Comparison of ENCODE assay signal across 7 mouse cellular contexts in genomic region chr1:74000191-74000651, GRCm38 (mm10).
DNase-seq lines count a peak whose midpoint lies in the region; ATAC-seq and TF ChIP-seq lines count a peak whose summit lies in the region.

No protein-coding gene starts in this region.

- WGBS in heart, postnatal 0 days = 9% methylated on average over 5 of the region's 5 CpGs
- 6% methylated on average over 5 of the region's 5 CpGs for WGBS in limb, embryonic 14.5 days
- 42% methylated on average over 5 of the region's 5 CpGs for WGBS in small intestine, adult 2 months

- no peak for TF ChIP-seq EP300 in heart, postnatal 0 days (IDR thresholded peaks at IDR 0.05; ENCODE audit: low read depth)

- no peak for TF ChIP-seq CTCF in brain, embryonic 14.5 days (IDR thresholded peaks at IDR 0.05; ENCODE audit: borderline replicate concordance, extremely low read depth, insufficient read depth, insufficient read length)
- no peak for TF ChIP-seq CTCF in heart, postnatal 0 days (IDR thresholded peaks at IDR 0.05; ENCODE audit: low read depth)
- no peak for TF ChIP-seq CTCF in small intestine, adult 2 months (IDR thresholded peaks at IDR 0.05; ENCODE audit: extremely low read depth, insufficient read length, insufficient replicate concordance, low read depth, low read length)

- peak overlapping the region; percentile 59 for H3K4me2 ChIP-seq in heart, postnatal 0 days (ENCODE audit: low read depth, low read length)
- 0 out of 2 replicates have a peak overlapping the region, but pooled peaks have one; percentile 4 for H3K4me2 ChIP-seq in limb, embryonic 14.5 days (replicated peaks; ENCODE audit: low read depth, low read length, severe bottlenecking)

- peak overlapping the region; percentile 96 for H3K27ac ChIP-seq in heart, postnatal 0 days (ENCODE audit: low read depth)
- H3K27ac ChIP-seq in limb, embryonic 14.5 days (replicated peaks; ENCODE audit: low read depth, low read length) = peak overlapping the region; percentile 72; the same call in 1 of the 2 replicates
- H3K27ac ChIP-seq in small intestine, adult 2 months (ENCODE audit: insufficient read depth, low read depth, low read length) = peak overlapping the region; percentile 71

- peak; percentile 51 for ATAC-seq in heart, postnatal 0 days (ENCODE audit: insufficient read depth, low read depth)
- ATAC-seq in limb, embryonic 14.5 days (ENCODE audit: low FRiP score, low read depth) = no peak

- peak overlapping the region; percentile 36 for H3K4me3 ChIP-seq in heart, postnatal 0 days (ENCODE audit: low read depth, low read length)
- H3K4me3 ChIP-seq in limb, embryonic 14.5 days (replicated peaks; ENCODE audit: low read length) = no peak overlapping the region
- no peak overlapping the region for H3K4me3 ChIP-seq in small intestine, adult 2 months (ENCODE audit: low read depth, low read length)

- peaks cover 76% of the 10 kb centered on the region for H3K4me1 ChIP-seq in heart, postnatal 0 days (ENCODE audit: control insufficient read depth, insufficient read depth)
- H3K4me1 ChIP-seq in limb, embryonic 14.5 days (ENCODE audit: control insufficient read depth, insufficient read depth, low read length) = peaks cover 36% of the 10 kb centered on the region
- peaks cover 12% of the 10 kb centered on the region; the same call in 1 of the 2 replicates for H3K4me1 ChIP-seq in small intestine, adult 2 months (ENCODE audit: control insufficient read depth, insufficient read depth, insufficient read length, low read length)

- H3K9me3 ChIP-seq in heart, postnatal 0 days (replicated peaks; ENCODE audit: control insufficient read depth, low read length) = no peaks in the 10 kb centered on the region
- H3K9me3 ChIP-seq in limb, embryonic 14.5 days (ENCODE audit: control insufficient read depth, low read length) = no peaks in the 10 kb centered on the region

- no peak for TF ChIP-seq POLR2A in brain, embryonic 14.5 days (IDR thresholded peaks at IDR 0.05; ENCODE audit: borderline replicate concordance, extremely low read depth, insufficient read depth, insufficient read length, poor library complexity, severe bottlenecking)
- no peak for TF ChIP-seq POLR2A in limb, embryonic 14.5 days (IDR thresholded peaks at IDR 0.05; ENCODE audit: borderline replicate concordance, extremely low read depth, insufficient read depth, insufficient read length)
- TF ChIP-seq POLR2A in small intestine, adult 2 months (IDR thresholded peaks at IDR 0.05; ENCODE audit: low read depth, low read length) = no peak

- no peaks in the 10 kb centered on the region for H3K27me3 ChIP-seq in heart, postnatal 0 days (ENCODE audit: control insufficient read depth, insufficient read depth, low read length)
- H3K27me3 ChIP-seq in limb, embryonic 14.5 days (ENCODE audit: control insufficient read depth, insufficient read depth, low read length) = no peaks in the 10 kb centered on the region
- no peaks in the 10 kb centered on the region for H3K27me3 ChIP-seq in small intestine, adult 2 months (ENCODE audit: control insufficient read depth, insufficient read depth, low read length)

- DNase-seq in NIH3T3 (ENCODE audit: low read depth) = peak; percentile 38
- DNase-seq in brain, embryonic 14.5 days (ENCODE audit: low read depth) = peak; percentile 24
- peak; percentile 84 for DNase-seq in heart, postnatal 0 days (ENCODE audit: low spot score)
- no peak for DNase-seq in limb, embryonic 14.5 days (ENCODE audit: low spot score)
- DNase-seq in frontal cortex, postnatal 25 days (ENCODE audit: low spot score in 2 of 2) = no peak
- no peak for DNase-seq in cerebellum, postnatal 14 days

- H3K36me3 ChIP-seq in heart, postnatal 0 days (replicated peaks; ENCODE audit: control insufficient read depth, insufficient read depth, low read length) = peaks cover 33% of the 10 kb centered on the region
- peaks cover 27% of the 10 kb centered on the region for H3K36me3 ChIP-seq in limb, embryonic 14.5 days (ENCODE audit: control insufficient read depth, insufficient read depth, low read length)
- H3K36me3 ChIP-seq in small intestine, adult 2 months (ENCODE audit: control insufficient read depth, insufficient read depth, low read length) = no peaks in the 10 kb centered on the region

- peak overlapping the region; percentile 35 for H3K9ac ChIP-seq in heart, postnatal 0 days (replicated peaks; ENCODE audit: low read depth, low read length)
- H3K9ac ChIP-seq in limb, embryonic 14.5 days (ENCODE audit: low read depth, low read length, severe bottlenecking) = no peak overlapping the region

Comparison
In these comparisons a context has a peak if more than half of its experiments do, and no peak if none do; other contexts are left out.
1. DNase-seq: peak in NIH3T3 (single experiment), brain, embryonic 14.5 days (single experiment) and heart, postnatal 0 days (single experiment); none in limb, embryonic 14.5 days (single experiment), frontal cortex, postnatal 25 days (0 of 2) and cerebellum, postnatal 14 days (0 of 2).
2. Peak in every context shown above with its lines, with median percentiles within 50 percentile points of each other: H3K27ac ChIP-seq.